ENCODE assay signal across 24 mouse cellular contexts in the genomic region with DNA sequence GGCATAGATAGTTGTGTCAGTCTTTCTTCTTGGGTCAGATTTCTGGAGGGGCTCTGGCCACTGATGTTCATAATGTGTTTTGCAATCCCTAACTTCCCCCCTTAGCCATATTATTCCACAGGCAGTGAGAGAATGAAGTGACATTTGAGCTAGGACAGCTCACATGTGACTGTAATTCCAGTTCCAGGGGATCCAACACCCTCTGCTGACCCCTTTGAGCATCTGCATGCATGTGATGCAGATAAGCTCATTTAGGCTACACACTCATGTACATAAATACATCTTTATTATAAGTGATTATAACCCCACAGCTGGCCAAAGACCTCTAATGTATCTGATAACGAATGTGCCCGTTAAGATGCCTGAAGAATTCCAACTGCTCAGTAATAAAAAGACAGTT. TPM values are rescaled to one million over a fixed set of nuclear protein-coding genes. Genes with fewer than 3 reads are reported as not detected.
A peak's percentile ranks its signal among the peaks of the same experiment; 100 is the strongest.
DNase-seq lines count a peak whose midpoint lies in the region; ATAC-seq and TF ChIP-seq lines count a peak whose summit lies in the region.
"Had no signal": no experiment of that assay in that cellular context is flagged by ENCODE, and none has a peak within 500 bp of the region (broad histone marks: within the 10 kb centered on the region; RNA-seq: fewer than 3 reads in every experiment).

No protein-coding gene starts in this region.

- H3K4me1 ChIP-seq in intestine, postnatal 0 days (replicated peaks; ENCODE audit: control insufficient read depth, insufficient read depth, low read length): 0 out of 2 replicates have a peak, but pooled peaks cover 7% of the 10 kb centered on the region
- H3K4me1 ChIP-seq in intestine, embryonic 15.5 days (replicated peaks): peaks cover 14% of the 10 kb centered on the region
- H3K4me1 ChIP-seq in lung, embryonic 14.5 days (ENCODE audit: insufficient read depth): peaks cover 22% of the 10 kb centered on the region
- H3K4me1 ChIP-seq in lung, embryonic 16.5 days (replicated peaks; ENCODE audit: control insufficient read depth, insufficient read depth, low read length): peaks cover 25% of the 10 kb centered on the region

- H3K9me3 ChIP-seq in intestine, postnatal 0 days (ENCODE audit: control insufficient read depth): no peaks in the 10 kb centered on the region
- H3K9me3 ChIP-seq in intestine, embryonic 15.5 days: no peaks in the 10 kb centered on the region
- no peaks in the 10 kb centered on the region for H3K9me3 ChIP-seq in lung, embryonic 14.5 days (ENCODE audit: low read depth, low read length)
- H3K9me3 ChIP-seq in lung, embryonic 16.5 days (ENCODE audit: control insufficient read depth, low read length): no peaks in the 10 kb centered on the region
- H3K9me3 ChIP-seq: embryonic facial prominence, embryonic 15.5 days; forebrain, embryonic 10.5 days; forebrain, embryonic 12.5 days had no signal

- H3K27ac ChIP-seq in intestine, postnatal 0 days (ENCODE audit: low read depth, low read length): no peak overlapping the region
- H3K27ac ChIP-seq in intestine, embryonic 15.5 days: no peak overlapping the region
- peak overlapping the region; percentile 87; the same call in 1 of the 2 replicates for H3K27ac ChIP-seq in lung, embryonic 14.5 days (ENCODE audit: low read depth)
- peak overlapping the region; percentile 39; the same call in 1 of the 2 replicates for H3K27ac ChIP-seq in lung, embryonic 16.5 days (ENCODE audit: low read length)
- H3K27ac ChIP-seq: embryonic facial prominence, embryonic 13.5 days; forebrain, embryonic 10.5 days; forebrain, embryonic 12.5 days had no signal

- DNase-seq in lung, embryonic 14.5 days: peak; percentile 72
- no peak for DNase-seq in lung, postnatal 25 days (ENCODE audit: low spot score)
- no peak for DNase-seq in lung, adult 18-20 months
- DNase-seq in lung, postnatal 10 days: peak; percentile 16
- DNase-seq in lung, postnatal 14 days: no peak
- DNase-seq: adrenal gland, adult 2 months; adrenal gland, postnatal 10 days; adrenal gland, postnatal 25 days; cerebellum, adult 11 months; cerebellum, adult 18-20 months; cerebellum, adult 8-10 months; cerebellum, adult 9-11 months; cerebellum, postnatal 14 days; cerebellum, postnatal 36 days; embryo, embryonic 11 days had no signal

- H3K36me3 ChIP-seq in intestine, postnatal 0 days (ENCODE audit: control insufficient read depth, insufficient read depth): no peaks in the 10 kb centered on the region
- H3K36me3 ChIP-seq in intestine, embryonic 15.5 days: no peaks in the 10 kb centered on the region
- no peaks in the 10 kb centered on the region for H3K36me3 ChIP-seq in lung, embryonic 14.5 days (ENCODE audit: insufficient read depth)
- no peaks in the 10 kb centered on the region for H3K36me3 ChIP-seq in lung, embryonic 16.5 days (ENCODE audit: control insufficient read depth, insufficient read depth, low read length)
- H3K36me3 ChIP-seq: forebrain, embryonic 10.5 days; forebrain, embryonic 12.5 days had no signal

- 74% methylated on average over 2 of the region's 2 CpGs for WGBS in intestine, postnatal 0 days
- 78% methylated on average over 2 of the region's 2 CpGs for WGBS in intestine, embryonic 15.5 days
- 69% methylated on average over 2 of the region's 2 CpGs for WGBS in lung, embryonic 14.5 days
- WGBS in lung, embryonic 16.5 days: 64% methylated on average over 2 of the region's 2 CpGs

- TF ChIP-seq CTCF in intestine, postnatal 0 days (IDR thresholded peaks at IDR 0.05; ENCODE audit: low read depth): 0 out of 2 replicates have a peak, but pooled peaks have one; percentile 11
- peak; percentile 27 for TF ChIP-seq CTCF in lung, embryonic 14.5 days (IDR thresholded peaks at IDR 0.05; ENCODE audit: low read depth)

- H3K9ac ChIP-seq in intestine, postnatal 0 days (ENCODE audit: low read depth, low read length): no peak overlapping the region
- no peak overlapping the region for H3K9ac ChIP-seq in intestine, embryonic 15.5 days
- no peak overlapping the region for H3K9ac ChIP-seq in lung, embryonic 14.5 days
- no peak overlapping the region for H3K9ac ChIP-seq in lung, embryonic 16.5 days (ENCODE audit: low read length)
- H3K9ac ChIP-seq: embryonic facial prominence, embryonic 13.5 days; embryonic facial prominence, embryonic 15.5 days; forebrain, embryonic 12.5 days had no signal

- no peak overlapping the region for H3K4me2 ChIP-seq in intestine, postnatal 0 days (replicated peaks; ENCODE audit: low read depth)
- H3K4me2 ChIP-seq in intestine, embryonic 15.5 days (replicated peaks): no peak overlapping the region
- no peak overlapping the region for H3K4me2 ChIP-seq in lung, embryonic 14.5 days
- H3K4me2 ChIP-seq in lung, embryonic 16.5 days (ENCODE audit: low read depth, low read length): no peak overlapping the region
- H3K4me2 ChIP-seq: embryonic facial prominence, embryonic 13.5 days; embryonic facial prominence, embryonic 15.5 days; forebrain, embryonic 12.5 days had no signal

- no peak overlapping the region for H3K4me3 ChIP-seq in intestine, postnatal 0 days (ENCODE audit: low read depth, low read length)
- H3K4me3 ChIP-seq in intestine, embryonic 15.5 days (replicated peaks): no peak overlapping the region
- no peak overlapping the region for H3K4me3 ChIP-seq in lung, embryonic 14.5 days (ENCODE audit: low read depth, low read length)
- H3K4me3 ChIP-seq in lung, embryonic 16.5 days (ENCODE audit: low read length): no peak overlapping the region
- H3K4me3 ChIP-seq: embryonic facial prominence, embryonic 13.5 days; embryonic facial prominence, embryonic 15.5 days; erythroblast, embryonic 14.5 days; forebrain, embryonic 10.5 days; forebrain, embryonic 12.5 days had no signal

- no peaks in the 10 kb centered on the region for H3K27me3 ChIP-seq in intestine, postnatal 0 days (replicated peaks; ENCODE audit: control insufficient read depth, insufficient read depth, low read length)
- H3K27me3 ChIP-seq in intestine, embryonic 15.5 days (replicated peaks): no peaks in the 10 kb centered on the region
- H3K27me3 ChIP-seq in lung, embryonic 14.5 days (ENCODE audit: insufficient read depth, low read length): no peaks in the 10 kb centered on the region
- no peaks in the 10 kb centered on the region for H3K27me3 ChIP-seq in lung, embryonic 16.5 days (ENCODE audit: control insufficient read depth, insufficient read depth, low read depth, low read length)
- H3K27me3 ChIP-seq: embryonic facial prominence, embryonic 13.5 days; embryonic facial prominence, embryonic 15.5 days; forebrain, embryonic 12.5 days had no signal

- ATAC-seq in intestine, postnatal 0 days: no peak
- no peak for ATAC-seq in intestine, embryonic 15.5 days
- ATAC-seq in lung, embryonic 14.5 days (ENCODE audit: insufficient read depth): no peak
- 0 out of 2 replicates have a peak, but pooled peaks have one; percentile 14 for ATAC-seq in lung, embryonic 16.5 days (ENCODE audit: low read depth)
- ATAC-seq: forebrain, embryonic 14.5 days had no signal

RNA-seq across cellular contexts. Expression of gene Adamts17, which starts 33.7 kb away (rescaled TPM):
- polyA plus RNA-seq in intestine, postnatal 0 days (2015; fragmentation: Nextera tagmentation; extraction: Ambion mirVana): 1.6 and 1.8 TPM in 2 replicates
- polyA plus RNA-seq in intestine, embryonic 15.5 days (2015; fragmentation: Nextera tagmentation; extraction: Ambion mirVana): 3.3 and 4.2 TPM in 2 replicates
- 10.5 and 11.6 TPM in 2 replicates for polyA plus RNA-seq in lung, embryonic 14.5 days (2014; fragmentation: Nextera tagmentation; extraction: Ambion mirVana)
- polyA plus RNA-seq in lung, embryonic 16.5 days (2015; fragmentation: Nextera tagmentation; extraction: Ambion mirVana): 15.4 and 15.9 TPM in 2 replicates
- polyA plus RNA-seq: erythroblast, embryonic 14.5 days had no signal

Comparison
In these comparisons a context has a peak if more than half of its experiments do, and no peak if none do; other contexts are left out.
1. DNase-seq: peak in lung, embryonic 14.5 days (single experiment) and lung, postnatal 10 days (single experiment); none in lung, postnatal 25 days (single experiment), lung, adult 18-20 months (0 of 2) and lung, postnatal 14 days (single experiment).
2. H3K27ac ChIP-seq: peak in lung, embryonic 14.5 days (single experiment) and lung, embryonic 16.5 days (single experiment); none in intestine, postnatal 0 days (single experiment) and intestine, embryonic 15.5 days (single experiment).